In genomic region chr11:70700613-70701012, GRCm38 (mm10) we compare ENCODE assay signal across 8 mouse cellular contexts. TPM values are rescaled to one million over a fixed set of nuclear protein-coding genes. Genes with fewer than 3 reads are reported as not detected.
DNase-seq lines count a peak whose midpoint lies in the region; ATAC-seq lines count a peak whose summit lies in the region.

No protein-coding gene starts in this region.

- peak overlapping the region; percentile 84 for H3K4me2 ChIP-seq in embryonic facial prominence, embryonic 11.5 days (ENCODE audit: low read depth, low read length)
- peak overlapping the region; percentile 77 for H3K4me2 ChIP-seq in midbrain, embryonic 16.5 days (ENCODE audit: low read length)

- no peaks in the 10 kb centered on the region for H3K27me3 ChIP-seq in embryonic facial prominence, embryonic 11.5 days (ENCODE audit: control insufficient read depth, insufficient read depth, low read length)
- no peaks in the 10 kb centered on the region for H3K27me3 ChIP-seq in midbrain, embryonic 16.5 days (ENCODE audit: control insufficient read depth, insufficient read depth, low read depth, low read length)

- DNase-seq in layer of hippocampus, adult 11-12 months (ENCODE audit: low spot score), result peak; percentile 69
- DNase-seq in layer of hippocampus, adult 9-10 months (ENCODE audit: low spot score), result no peak
- peak; percentile 38 for DNase-seq in embryonic facial prominence, embryonic 11.5 days (ENCODE audit: low spot score)
- DNase-seq in heart, adult 11 months, result peak; percentile 99
- DNase-seq in kidney, adult 11 months, result peak; percentile 85
- DNase-seq in liver, result peak; percentile 53
- peak; percentile 50 to 51 for DNase-seq in spleen, postnatal 36 days (ENCODE audit: low spot score in 2 of 2)

- H3K4me1 ChIP-seq in embryonic facial prominence, embryonic 11.5 days (ENCODE audit: control insufficient read depth, insufficient read depth, low read length), result peaks cover 3% of the 10 kb centered on the region; the same call in 1 of the 2 replicates
- peaks cover 20% of the 10 kb centered on the region for H3K4me1 ChIP-seq in midbrain, embryonic 16.5 days (ENCODE audit: control insufficient read depth, insufficient read depth, low read length)

- ATAC-seq in embryonic facial prominence, embryonic 11.5 days (replicated peaks; ENCODE audit: insufficient number of reproducible peaks, low FRiP score, low TSS enrichment, low read depth), result peak; percentile 19; the same call in 1 of the 2 replicates
- ATAC-seq in midbrain, embryonic 16.5 days, result peak; percentile 57

- peak overlapping the region; percentile 88 for H3K4me3 ChIP-seq in embryonic facial prominence, embryonic 11.5 days (ENCODE audit: low read depth, low read length)
- H3K4me3 ChIP-seq in midbrain, embryonic 16.5 days (ENCODE audit: low read depth, low read length), result peak overlapping the region; percentile 76

- H3K36me3 ChIP-seq in embryonic facial prominence, embryonic 11.5 days (replicated peaks; ENCODE audit: control insufficient read depth, insufficient read depth, low read depth, low read length), result no peaks in the 10 kb centered on the region
- peaks cover 10% of the 10 kb centered on the region for H3K36me3 ChIP-seq in midbrain, embryonic 16.5 days (ENCODE audit: control insufficient read depth, insufficient read depth, low read length)

- WGBS in embryonic facial prominence, embryonic 11.5 days, result under 1% methylated on average over 32 of the region's 34 CpGs
- under 1% methylated on average over 30 of the region's 34 CpGs for WGBS in midbrain, embryonic 16.5 days

- peak overlapping the region; percentile 68 for H3K27ac ChIP-seq in embryonic facial prominence, embryonic 11.5 days (replicated peaks; ENCODE audit: low read depth, low read length)
- peak overlapping the region; percentile 92 for H3K27ac ChIP-seq in midbrain, embryonic 16.5 days (ENCODE audit: low read length)

- H3K9ac ChIP-seq in embryonic facial prominence, embryonic 11.5 days (replicated peaks; ENCODE audit: low read length), result peak overlapping the region; percentile 96
- peak overlapping the region; percentile 81 for H3K9ac ChIP-seq in midbrain, embryonic 16.5 days (ENCODE audit: low read depth, low read length)

- H3K9me3 ChIP-seq in embryonic facial prominence, embryonic 11.5 days (replicated peaks; ENCODE audit: control insufficient read depth, low read length), result no peaks in the 10 kb centered on the region
- no peaks in the 10 kb centered on the region for H3K9me3 ChIP-seq in midbrain, embryonic 16.5 days (replicated peaks; ENCODE audit: control insufficient read depth, low read length, poor library complexity, severe bottlenecking)

RNA-seq across cellular contexts. Expression of gene Kif1c, which starts 0.3 kb away (rescaled TPM):
- polyA plus RNA-seq in embryonic facial prominence, embryonic 11.5 days (2014; fragmentation: Nextera tagmentation; extraction: Ambion mirVana), result 7.5 and 8.3 TPM in 2 replicates
- 1.3 and 1.5 TPM in 2 replicates for polyA plus RNA-seq in midbrain, embryonic 16.5 days (2015; fragmentation: Nextera tagmentation; extraction: Ambion mirVana)

RNA-seq across cellular contexts. Expression of gene Inca1, which starts 0.7 kb away (rescaled TPM):
- 0.73 and 0.82 TPM in 2 replicates for polyA plus RNA-seq in embryonic facial prominence, embryonic 11.5 days (2014; fragmentation: Nextera tagmentation; extraction: Ambion mirVana)
- 1.2 and 1.5 TPM in 2 replicates for polyA plus RNA-seq in midbrain, embryonic 16.5 days (2015; fragmentation: Nextera tagmentation; extraction: Ambion mirVana)

RNA-seq across cellular contexts. Expression of gene Camta2, which starts 12.7 kb away (rescaled TPM):
- polyA plus RNA-seq in embryonic facial prominence, embryonic 11.5 days (2014; fragmentation: Nextera tagmentation; extraction: Ambion mirVana), result 4.4 and 7.3 TPM in 2 replicates
- 22.1 and 22.4 TPM in 2 replicates for polyA plus RNA-seq in midbrain, embryonic 16.5 days (2015; fragmentation: Nextera tagmentation; extraction: Ambion mirVana)

RNA-seq across cellular contexts. Expression of gene Spag7, which starts 31.4 kb away (rescaled TPM):
- polyA plus RNA-seq in embryonic facial prominence, embryonic 11.5 days (2014; fragmentation: Nextera tagmentation; extraction: Ambion mirVana), result 107 and 118 TPM in 2 replicates
- 151 and 157 TPM in 2 replicates for polyA plus RNA-seq in midbrain, embryonic 16.5 days (2015; fragmentation: Nextera tagmentation; extraction: Ambion mirVana)

RNA-seq across cellular contexts. Expression of gene Eno3, which starts 43.6 kb away (rescaled TPM):
- polyA plus RNA-seq in embryonic facial prominence, embryonic 11.5 days (2014; fragmentation: Nextera tagmentation; extraction: Ambion mirVana), result 30.7 and 40.4 TPM in 2 replicates
- polyA plus RNA-seq in midbrain, embryonic 16.5 days (2015; fragmentation: Nextera tagmentation; extraction: Ambion mirVana), result 6.0 and 8.1 TPM in 2 replicates
